Mouse (Mus musculus) forelimb bud, embryonic 11.5 days (tissue): ENCODE measurements at regions not wholly inside any gene's neighbourhood (a gene's known extent, or its start where the extent isn't known, plus 50 kb on each side); places are given as distances from the start of the nearest gene placed in this dataset.

ENCODE experiments used
- DNase-seq: peaks from one replicate; pipeline ENCODE4 v3.0.0-alpha.2; 2012; ENCODE audit warnings: low read depth, low spot score

DNA sequence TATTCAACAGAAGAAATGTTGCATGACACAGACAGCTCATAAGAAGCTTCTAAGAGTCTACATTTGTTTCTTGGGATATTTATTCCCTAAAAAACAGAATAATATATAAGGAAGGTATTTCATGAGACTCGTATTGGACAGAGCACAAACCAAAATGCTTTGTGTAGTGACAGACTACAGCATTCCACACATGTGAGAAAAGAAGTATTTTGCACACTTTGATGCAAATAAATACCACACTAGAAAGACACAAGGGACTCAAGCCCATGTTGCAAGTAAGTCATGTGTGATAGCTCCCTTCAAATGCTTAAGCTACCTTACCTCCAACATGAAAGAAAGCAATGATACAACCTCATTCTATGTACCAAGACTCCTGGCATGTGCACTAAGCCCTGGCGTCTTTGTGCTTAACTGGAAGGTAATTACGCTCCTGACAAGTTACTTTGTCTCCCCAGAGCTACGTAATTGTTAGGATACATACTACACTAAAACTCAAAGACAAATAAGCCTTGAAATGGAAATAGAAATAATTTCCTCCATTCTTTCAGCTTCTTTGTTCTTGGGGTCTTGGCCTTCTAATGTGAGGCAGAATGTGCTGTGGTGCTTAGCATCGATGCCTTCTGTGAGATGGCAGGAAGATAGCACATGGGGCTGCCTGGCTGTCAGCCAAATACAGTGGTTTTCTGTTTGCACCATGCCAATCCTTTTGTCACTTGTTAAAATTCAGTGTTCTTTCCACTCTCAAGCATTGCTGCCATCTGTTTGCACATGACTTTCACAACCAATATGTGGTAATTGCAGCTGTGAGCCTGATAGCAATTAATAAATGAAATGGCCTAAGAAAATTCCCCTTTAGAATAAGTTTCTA lies 1214.4 kb upstream of the Igfbp7 start:
- no peak for DNase-seq

DNA sequence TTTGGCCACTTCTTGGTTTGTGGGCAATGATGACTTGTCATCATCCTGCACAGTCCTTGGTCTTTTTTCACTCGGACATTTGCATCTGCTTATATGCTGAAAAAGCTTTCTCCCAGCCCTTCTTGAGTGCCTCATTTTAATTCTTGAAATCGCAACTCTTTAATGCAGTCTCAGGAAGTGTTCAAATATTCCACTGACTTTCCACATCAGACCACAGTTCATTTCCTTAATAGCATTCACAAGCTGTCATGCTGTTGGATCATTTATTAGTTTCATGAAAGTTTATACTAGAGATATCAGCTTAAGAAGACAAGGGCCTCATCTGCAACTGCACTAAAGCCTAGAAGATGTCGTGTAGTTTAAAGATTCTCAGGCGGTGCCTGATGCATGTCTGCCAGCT lies 1200.5 kb upstream of the Igfbp7 start:
- no peak for DNase-seq

DNA sequence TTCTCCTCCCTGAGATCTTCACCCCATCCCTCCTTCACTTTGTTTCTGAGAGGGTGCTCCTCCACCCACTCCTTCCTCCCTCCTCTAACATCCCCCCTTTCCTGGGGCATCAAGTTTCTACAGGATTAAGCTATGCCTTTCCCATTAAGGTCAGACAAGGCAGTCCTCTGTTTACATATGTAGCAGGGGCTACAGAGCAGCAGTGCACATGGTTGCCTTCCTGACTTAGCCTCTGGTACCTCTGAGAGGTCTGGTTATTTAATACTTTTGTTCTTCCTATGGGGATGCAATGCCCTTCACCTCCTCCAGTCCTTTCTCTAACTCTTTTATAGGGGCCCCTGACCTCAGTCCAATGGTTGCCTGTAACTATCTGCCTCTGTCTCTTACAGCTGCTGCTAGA lies 1194.8 kb upstream of the Igfbp7 start:
- DNase-seq, result peak; percentile 25

DNA sequence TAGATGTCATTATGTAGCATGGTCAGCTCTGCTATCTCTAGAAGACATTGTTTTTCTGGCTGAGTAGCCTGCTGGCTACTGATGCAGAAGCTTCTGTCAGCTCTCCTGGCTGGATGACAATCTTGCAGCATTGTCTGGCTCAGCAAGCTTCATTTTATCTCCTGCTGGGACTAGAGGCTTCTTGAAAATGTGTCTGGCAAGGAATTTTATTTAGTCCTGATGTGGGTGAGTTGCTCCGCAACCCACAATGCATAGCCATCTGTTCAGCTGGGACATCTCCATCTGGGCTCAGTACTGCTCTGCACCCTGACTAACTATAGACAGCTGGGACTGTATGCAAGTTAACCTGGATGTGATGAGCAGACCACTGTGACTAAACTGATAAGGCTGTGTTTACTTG lies 1177.0 kb upstream of the Igfbp7 start:
- DNase-seq, result no peak

DNA sequence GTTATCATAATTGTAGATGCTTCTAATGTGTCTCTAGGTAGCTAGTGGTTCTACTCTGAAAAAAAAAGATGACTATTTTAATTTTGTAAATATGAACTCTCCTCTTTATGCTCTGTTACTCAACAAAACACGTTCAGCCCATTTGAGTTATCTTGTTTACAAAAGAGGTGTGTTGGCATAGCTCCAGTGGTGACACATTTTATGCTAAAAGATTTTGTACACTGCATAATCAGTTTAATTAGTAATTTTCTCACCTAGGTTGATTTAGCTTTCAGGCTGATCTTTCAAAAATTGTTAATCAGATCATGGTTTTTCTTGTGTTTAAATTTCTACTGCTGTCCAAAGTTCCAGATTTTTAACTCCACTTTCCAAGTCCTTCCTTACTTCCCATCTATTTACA lies 1149.1 kb upstream of the Igfbp7 start:
- no peak for DNase-seq

DNA sequence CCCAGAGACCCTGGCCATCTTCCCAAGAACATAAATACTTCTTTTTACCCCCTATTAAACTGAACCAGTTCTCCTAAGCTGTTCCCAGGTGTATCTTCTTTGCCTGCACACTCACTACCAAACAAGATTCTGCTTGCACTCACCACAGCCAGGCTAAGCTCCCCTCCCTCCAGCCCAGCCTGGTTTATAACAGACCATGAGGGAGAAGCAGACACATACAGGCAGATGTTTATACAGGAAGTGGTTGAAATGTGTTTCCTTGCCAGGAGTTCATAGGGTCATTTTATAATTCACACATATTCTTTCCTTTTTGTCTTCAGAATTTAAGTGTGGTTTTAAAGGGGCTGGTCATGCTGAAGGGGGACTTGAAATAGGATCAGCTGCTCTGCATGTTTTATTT lies 1127.5 kb upstream of the Igfbp7 start:
- DNase-seq, result no peak
